Mouse (Mus musculus) lung, postnatal 0 days (tissue): Measurements from ENCODE around the gene Fam69a. TPM values are rescaled to one million over a fixed set of nuclear protein-coding genes. Genes with fewer than 3 reads are reported as not detected.
A peak's percentile ranks its signal among the peaks of the same experiment; 100 is the strongest.

Experiments
- ATAC-seq: fragments of 200-750 bp; cut with Nextera tagmentation; 2 replicates; pipeline ENCODE4 v1.8.0; 2017; ENCODE audit warnings: moderate library complexity
- DNase-seq: peaks from one replicate; pipeline ENCODE4 v3.0.0-alpha.2; 2016; ENCODE audit warnings: low spot score
- H3K27ac ChIP-seq: fragments of 300-500 bp; sonication (generic); 2 replicates; pipeline ENCODE4 v1.5.1; 2014; ENCODE audit warnings: antibody characterized with exemption, mild to moderate bottlenecking, low read length, mixed read lengths
- H3K27me3 ChIP-seq: fragments of 300-500 bp; sonication (generic); replicated peaks from 2 replicates; pipeline ENCODE4 v1.6.1; 2014; ENCODE audit warnings: low read length, mixed read lengths; ENCODE audit not compliant: insufficient read depth
- H3K36me3 ChIP-seq: fragments of 300-500 bp; sonication (generic); 2 replicates; pipeline ENCODE4 v1.6.1; 2014; ENCODE audit warnings: low read length, mixed read lengths; ENCODE audit not compliant: insufficient read depth
- H3K4me1 ChIP-seq: fragments of 300-500 bp; sonication (generic); 2 replicates; pipeline ENCODE4 v1.6.1; 2014; ENCODE audit warnings: antibody characterized with exemption, low read depth, low read length, mixed read lengths; ENCODE audit not compliant: insufficient read depth
- H3K4me2 ChIP-seq: fragments of 300-500 bp; sonication (generic); replicated peaks from 2 replicates; pipeline ENCODE4 v1.6.1; 2014; ENCODE audit warnings: low read depth, mild to moderate bottlenecking, low read length, moderate library complexity, mixed read lengths
- H3K4me3 ChIP-seq: fragments of 300-500 bp; sonication (generic); 2 replicates; pipeline ENCODE4 v1.5.1; 2014; ENCODE audit warnings: low read depth, low read length
- H3K9ac ChIP-seq: fragments of 300-500 bp; sonication (generic); replicated peaks from 2 replicates; pipeline ENCODE4 v1.6.1; 2014; ENCODE audit warnings: low read depth, mild to moderate bottlenecking
- H3K9me3 ChIP-seq: fragments of 300-500 bp; sonication (generic); 2 replicates; pipeline ENCODE4 v1.6.1; 2016; ENCODE audit warnings: low read length, mixed read lengths
- CTCF ChIP-seq: IDR thresholded peaks from 2 replicates; pipeline ENCODE4 v1.5.1; 2016; ENCODE audit warnings: antibody characterized with exemption, mild to moderate bottlenecking
- EP300 ChIP-seq: IDR thresholded peaks from 2 replicates; pipeline ENCODE4 v1.6.1; 2016; ENCODE audit warnings: antibody characterized with exemption, mild to moderate bottlenecking, control low read depth
- WGBS: fragments of 180-500 bp; shearing (Covaris S2); extraction: QIAGEN DNeasy Blood & Tissue Kit; methylation state at CpG from one replicate; pipeline ENCODE4 v1.1.7; 2014; 5-methylcytosine and 5-hydroxymethylcytosine counted together
- polyA plus RNA-seq: library from polyadenylated mRNA; unstranded; fragments of >200 nt; fragmentation: Nextera tagmentation; extraction: Ambion mirVana; gene quantifications from 2 replicates; pipeline ENCODE4 v1.2.1, GENCODE M21; 2015

Fam69a gene
- polyA plus RNA-seq, 1 experiment from 2014 or later: 33.9 TPM

DNA sequence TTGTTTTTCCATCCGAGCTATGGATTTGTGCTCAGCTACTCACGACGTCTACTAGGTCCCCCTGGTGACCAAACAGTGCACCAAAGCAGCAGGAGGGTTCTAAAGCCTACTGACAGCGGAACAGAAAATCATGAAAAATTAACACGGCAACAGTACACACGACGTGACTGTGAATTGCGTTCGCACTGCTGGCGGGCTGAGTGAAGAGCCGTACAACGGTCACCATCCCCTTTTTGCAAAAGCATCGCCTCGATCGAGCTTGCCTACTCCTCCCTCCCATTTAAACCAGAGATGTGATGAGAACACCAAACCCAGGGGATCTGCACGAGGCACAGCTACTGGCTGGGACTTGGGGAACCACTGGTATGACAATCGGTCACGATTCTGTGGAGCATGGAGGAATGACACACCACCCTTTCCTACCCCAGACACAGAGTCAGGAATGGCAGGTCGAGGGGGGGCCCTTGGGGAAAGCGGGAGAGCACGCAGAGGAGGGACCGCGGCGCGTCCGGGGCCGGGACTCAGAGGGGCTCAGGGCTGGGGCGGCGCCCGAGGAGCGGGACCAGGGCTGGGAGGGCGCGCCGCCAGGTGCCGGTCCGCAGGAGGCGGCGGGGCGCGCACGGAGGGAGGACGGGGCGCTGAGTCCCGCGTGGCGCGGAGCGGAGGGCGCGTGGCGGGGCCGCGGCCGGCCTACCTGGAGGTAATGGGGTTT, 474 bp downstream of the Fam69a start:
- TF ChIP-seq CTCF (peak; percentile 78), EP300 (no peak)
- H3K9me3 ChIP-seq: no peaks in the 10 kb centered on the region
- no peaks in the 10 kb centered on the region for H3K27me3 ChIP-seq
- H3K4me2 ChIP-seq: peak overlapping the region; percentile 89
- peak overlapping the region; percentile 82 for H3K4me3 ChIP-seq
- H3K27ac ChIP-seq: peak overlapping the region; percentile 88
- H3K4me1 ChIP-seq: no peaks in the 10 kb centered on the region
- no peaks in the 10 kb centered on the region for H3K36me3 ChIP-seq
- H3K9ac ChIP-seq: peak overlapping the region; percentile 68
- under 1% methylated on average over 40 of the region's 54 CpGs for WGBS
- peak; percentile 74 for ATAC-seq
- DNase-seq: peak; percentile 87

- ATAC-seq: no peak
- TF ChIP-seq CTCF (no peak), EP300 (no peak)
- Histone ChIP-seq H3K27me3 (no peaks in the 10 kb centered on the region), H3K4me2 (no peak overlapping the region), H3K4me1 (no peaks in the 10 kb centered on the region), H3K9ac (no peak overlapping the region), H3K9me3 (no peaks in the 10 kb centered on the region), H3K27ac (no peak overlapping the region), H3K4me3 (no peak overlapping the region), H3K36me3 (no peaks in the 10 kb centered on the region)
- 84% methylated on average over 5 of the region's 5 CpGs for WGBS
- DNase-seq: no peak
These were observed 2.9 kb downstream of the Fam69a start for GRCm38 (mm10) chr5:107983946-107984345.

GRCm38 (mm10) chr5:107982016-107982415, 4.9 kb downstream of the Fam69a start:
- no peak for DNase-seq
- H3K27ac ChIP-seq: no peak overlapping the region
- no peak for TF ChIP-seq EP300
- no peak for TF ChIP-seq CTCF
- no peak overlapping the region for H3K9ac ChIP-seq
- H3K9me3 ChIP-seq: no peaks in the 10 kb centered on the region
- H3K4me2 ChIP-seq: no peak overlapping the region
- ATAC-seq: no peak
- H3K4me3 ChIP-seq: no peak overlapping the region
- WGBS: 60% methylated on average over 3 of the region's 3 CpGs
- H3K27me3 ChIP-seq: no peaks in the 10 kb centered on the region
- H3K4me1 ChIP-seq: no peaks in the 10 kb centered on the region
- H3K36me3 ChIP-seq: no peaks in the 10 kb centered on the region

DNA sequence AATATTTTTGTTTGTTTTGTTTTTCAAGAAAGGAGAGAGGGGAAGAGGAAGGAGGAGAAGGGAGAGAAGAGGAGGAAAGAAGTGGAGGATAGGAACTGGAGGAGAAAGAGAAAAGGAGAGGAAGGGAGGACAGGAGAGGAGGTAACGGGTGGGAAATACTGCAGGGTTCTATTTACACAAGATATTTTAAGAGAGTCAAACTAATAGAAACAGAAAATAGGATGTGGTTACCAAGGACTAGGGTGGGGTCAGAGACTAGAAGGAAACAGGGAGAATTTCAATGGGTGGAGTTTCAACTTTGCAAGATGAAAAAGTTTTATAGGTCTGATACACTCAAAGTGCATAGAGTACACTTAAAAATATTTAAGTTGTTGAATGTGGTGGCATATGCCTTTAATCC, 7.0 kb downstream of the Fam69a start:
- Histone ChIP-seq H3K27ac (no peak overlapping the region), H3K4me2 (no peak overlapping the region), H3K9ac (no peak overlapping the region), H3K27me3 (no peaks in the 10 kb centered on the region), H3K4me3 (no peak overlapping the region), H3K9me3 (no peaks in the 10 kb centered on the region), H3K36me3 (no peaks in the 10 kb centered on the region), H3K4me1 (no peaks in the 10 kb centered on the region)
- 38% methylated on average over 1 of the region's 1 CpGs for WGBS
- ATAC-seq (no peak), DNase-seq (no peak)
- TF ChIP-seq EP300 (no peak), CTCF (no peak)

DNA sequence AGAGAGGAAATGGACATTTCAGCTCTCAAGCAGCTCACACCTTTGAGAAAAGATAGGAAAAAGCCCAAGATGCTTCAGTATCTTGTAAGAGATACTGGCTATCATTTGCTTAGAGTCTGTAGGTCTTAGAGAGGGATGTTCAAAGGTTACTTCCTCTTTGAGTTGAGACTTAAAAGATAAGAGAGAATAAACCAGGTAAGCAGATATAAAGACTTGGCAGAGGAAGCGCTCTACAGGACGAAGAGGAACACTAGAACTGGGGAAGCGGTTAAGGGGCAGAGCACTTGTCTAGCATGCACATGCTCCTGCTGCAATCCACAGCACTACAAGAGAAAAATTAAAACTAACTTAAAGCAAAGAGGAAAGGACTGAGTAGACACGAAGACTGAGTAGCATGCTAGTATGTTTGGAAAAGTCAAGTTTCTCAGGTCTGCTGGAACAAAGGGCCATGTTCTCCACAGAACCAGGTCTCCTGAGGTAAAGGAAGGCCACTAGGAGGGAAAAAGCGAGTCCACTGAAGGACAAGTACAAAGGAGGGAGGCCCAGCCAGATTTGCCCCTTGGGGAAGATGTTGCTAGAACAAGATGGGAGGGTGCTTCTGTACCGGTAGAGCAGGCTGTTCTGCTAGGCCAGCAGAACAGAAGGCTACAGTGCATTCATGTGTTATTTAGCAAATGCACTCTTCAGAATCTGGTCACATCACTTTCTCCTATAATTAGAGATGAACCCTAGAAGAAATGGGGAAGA, 8.4 kb downstream of the Fam69a start:
- WGBS: 65% methylated on average over 6 of the region's 6 CpGs
- no peak overlapping the region for H3K9ac ChIP-seq
- no peak for TF ChIP-seq EP300
- no peak for DNase-seq
- no peaks in the 10 kb centered on the region for H3K36me3 ChIP-seq
- H3K27me3 ChIP-seq: no peaks in the 10 kb centered on the region
- H3K4me1 ChIP-seq: no peaks in the 10 kb centered on the region
- ATAC-seq: no peak
- H3K27ac ChIP-seq: no peak overlapping the region
- H3K9me3 ChIP-seq: no peaks in the 10 kb centered on the region
- no peak overlapping the region for H3K4me2 ChIP-seq
- H3K4me3 ChIP-seq: no peak overlapping the region

- H3K9me3 ChIP-seq: no peaks in the 10 kb centered on the region
- H3K36me3 ChIP-seq: no peaks in the 10 kb centered on the region
- H3K4me1 ChIP-seq: no peaks in the 10 kb centered on the region
- no peak for TF ChIP-seq EP300
- TF ChIP-seq CTCF: no peak
- H3K9ac ChIP-seq: no peak overlapping the region
- WGBS: 67% methylated on average over 3 of the region's 3 CpGs
- DNase-seq: no peak
- no peak overlapping the region for H3K4me3 ChIP-seq
- H3K27ac ChIP-seq: no peak overlapping the region
- no peak overlapping the region for H3K4me2 ChIP-seq
- no peak for ATAC-seq
- no peaks in the 10 kb centered on the region for H3K27me3 ChIP-seq
These were observed 9.1 kb downstream of the Fam69a start for GRCm38 (mm10) chr5:107977640-107978288.
